Mouse (Mus musculus): ENCODE measurements around the gene Syce2. TPM values are rescaled to one million over a fixed set of nuclear protein-coding genes. Genes with fewer than 3 reads are reported as not detected.
A peak's percentile ranks its signal among the peaks of the same experiment; 100 is the strongest.

Syce2 gene
- total RNA-seq, 1 experiment: 42.3 TPM

DNA sequence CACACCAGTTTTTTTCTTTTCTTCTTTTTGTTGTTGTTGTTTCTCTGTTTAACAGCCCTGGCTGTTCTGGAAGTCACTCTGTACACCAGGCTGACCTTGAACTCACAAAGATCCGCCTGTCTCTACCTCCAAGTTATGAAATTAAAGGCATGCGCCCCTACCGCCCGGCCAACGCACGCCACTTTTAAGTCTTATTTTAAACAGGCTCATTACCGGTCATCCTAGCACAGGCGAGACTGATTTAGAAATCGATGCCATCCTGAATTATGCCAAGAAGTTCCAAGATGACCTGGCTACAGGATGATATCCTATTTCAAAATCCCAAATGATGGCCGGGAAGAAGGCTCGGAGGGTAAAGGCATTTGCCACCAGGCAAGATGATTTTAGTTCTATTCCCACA is 40.4 kb upstream of the Syce2 start, which contains the start of gene Gadd45gip1:
Gene Gadd45gip1, plus strand, starts transcription at position 33 of the 400 bp plus-strand sequence.
- peak within 1 kb of the TSS; percentile 82 for H3K9ac ChIP-seq (ENCODE audit: insufficient read depth, low read depth, low read length, poor library complexity, severe bottlenecking)
- in situ Hi-C loops (cut with MboI; ENCODE audit: low sequenced_read_pairs in 2 of 2, unreplicated experiment in 2 of 2): no loop called here
- H3K4me3 ChIP-seq (ENCODE audit: insufficient read depth in 1 of 2, low read depth in 1 of 2, low read length in 2 of 2, poor library complexity in 1 of 2, severe bottlenecking in 1 of 2): peak within 1 kb of the TSS; percentile 80
- peaks cover 23% of the 10 kb centered on the region for H3K36me3 ChIP-seq (ENCODE audit: control insufficient read depth, insufficient read depth, low read length, poor library complexity, severe bottlenecking)
- H3K27ac ChIP-seq (ENCODE audit: insufficient read depth, low read depth, low read length, poor library complexity, severe bottlenecking): peak within 1 kb of the TSS; percentile 91
- DNase-seq (ENCODE audit: low read depth, low spot score): peak; percentile 65
- no peak for TF ChIP-seq CHD2 (IDR thresholded peaks at IDR 0.05; ENCODE audit: low read depth, low read length)
- no peak; the same call in 1 of the 2 replicates for TF ChIP-seq HCFC1 (IDR thresholded peaks at IDR 0.05; ENCODE audit: borderline replicate concordance, insufficient read depth, low read length)
- no peak for TF ChIP-seq MAFK (IDR thresholded peaks at IDR 0.05; ENCODE audit: insufficient read depth, low read depth, low read length)
- no peak; the same call in 1 of the 2 replicates for TF ChIP-seq ZNF384 (IDR thresholded peaks at IDR 0.05; ENCODE audit: low read depth, low read length)
- TF ChIP-seq ZC3H11A (IDR thresholded peaks at IDR 0.05; ENCODE audit: borderline replicate concordance, low read depth, low read length): no peak
- 0 out of 4 replicates have a peak, but pooled peaks cover 0 to 3% of the 10 kb centered on the region in 2 experiments for H3K4me1 ChIP-seq (ENCODE audit: control insufficient read depth in 2 of 2, insufficient read depth in 2 of 2, low read length in 2 of 2, poor library complexity in 1 of 2)
- H3K9me3 ChIP-seq (ENCODE audit: control insufficient read depth, insufficient read depth, low read depth, low read length): no peaks in the 10 kb centered on the region

GRCm38 (mm10) chr8:84832034-84832717 is 39.7 kb upstream of the Syce2 start:
- TF ChIP-seq ZNF384 (IDR thresholded peaks at IDR 0.05; ENCODE audit: low read depth, low read length) (no peak), HCFC1 (IDR thresholded peaks at IDR 0.05; ENCODE audit: borderline replicate concordance, insufficient read depth, low read length) (peak; percentile 46; the same call in 1 of the 2 replicates)
- in situ Hi-C loops (cut with MboI; ENCODE audit: low sequenced_read_pairs in 2 of 2, unreplicated experiment in 2 of 2): no loop called here
- peak overlapping the region; percentile 80 for H3K4me3 ChIP-seq (ENCODE audit: insufficient read depth in 1 of 2, low read depth in 1 of 2, low read length in 2 of 2, poor library complexity in 1 of 2, severe bottlenecking in 1 of 2)
- DNase-seq (ENCODE audit: low read depth, low spot score): no peak
- peaks cover 28% of the 10 kb centered on the region for H3K36me3 ChIP-seq (ENCODE audit: control insufficient read depth, insufficient read depth, low read length, poor library complexity, severe bottlenecking)
- H3K9me3 ChIP-seq (ENCODE audit: control insufficient read depth, insufficient read depth, low read depth, low read length): no peaks in the 10 kb centered on the region
- H3K9ac ChIP-seq (ENCODE audit: insufficient read depth, low read depth, low read length, poor library complexity, severe bottlenecking): peak overlapping the region; percentile 82
- peaks cover 0 to 4% of the 10 kb centered on the region in 2 experiments; a peak in 1 of 4 replicates for H3K4me1 ChIP-seq (ENCODE audit: control insufficient read depth in 2 of 2, insufficient read depth in 2 of 2, low read length in 2 of 2, poor library complexity in 1 of 2)
- peak overlapping the region; percentile 91 for H3K27ac ChIP-seq (ENCODE audit: insufficient read depth, low read depth, low read length, poor library complexity, severe bottlenecking)

DNA sequence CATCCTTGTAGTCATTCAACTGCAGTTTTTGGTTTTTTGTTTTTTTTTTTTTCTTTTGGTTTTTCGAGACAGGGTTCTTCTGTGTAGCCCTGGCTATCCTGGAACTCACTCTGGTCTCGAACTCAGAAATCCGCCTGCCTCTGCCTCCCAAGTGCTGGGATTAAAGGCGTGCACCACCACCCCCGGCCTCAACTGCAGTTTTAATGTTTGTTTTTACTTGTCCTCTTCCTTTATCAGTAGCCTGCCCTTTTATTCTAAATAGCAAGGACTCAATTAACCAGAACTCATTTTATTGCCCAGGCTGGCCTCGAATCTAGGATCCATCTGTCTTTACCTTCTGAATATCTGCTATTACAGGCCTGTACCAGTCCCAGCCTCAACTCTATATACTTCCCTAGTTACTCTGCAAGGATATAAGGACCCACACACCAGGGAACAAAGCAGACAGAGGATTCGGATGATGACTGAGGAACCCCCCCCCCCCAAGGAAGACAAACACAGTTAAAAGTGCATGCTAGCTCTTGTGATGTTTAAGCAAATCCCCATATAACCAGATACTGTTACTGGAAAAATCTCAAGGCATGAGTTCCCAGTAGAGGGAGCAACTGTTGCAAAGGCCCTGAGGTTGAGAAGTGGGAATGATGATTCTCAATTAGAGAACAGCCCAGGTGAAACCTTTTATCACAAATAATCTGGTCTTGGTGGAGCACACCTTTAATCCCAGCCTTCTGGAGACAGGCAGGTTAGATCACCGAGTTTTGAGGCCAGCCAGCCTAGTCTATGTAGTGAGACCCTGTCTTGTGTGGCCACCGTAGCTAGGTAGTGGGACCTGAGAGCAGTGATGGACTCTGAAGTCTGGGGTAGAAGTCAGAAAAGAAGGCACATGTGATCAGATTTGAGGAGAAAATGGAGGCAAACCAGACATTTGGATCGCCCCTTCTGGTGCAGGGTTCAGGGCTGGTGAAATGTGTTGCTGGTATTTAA is 38.9 kb upstream of the Syce2 start:
- peaks cover 36% of the 10 kb centered on the region for H3K36me3 ChIP-seq (ENCODE audit: control insufficient read depth, insufficient read depth, low read length, poor library complexity, severe bottlenecking)
- TF ChIP-seq ZC3H11A (IDR thresholded peaks at IDR 0.05; ENCODE audit: borderline replicate concordance, low read depth, low read length) (no peak), HCFC1 (IDR thresholded peaks at IDR 0.05; ENCODE audit: borderline replicate concordance, insufficient read depth, low read length) (no peak), MAFK (IDR thresholded peaks at IDR 0.05; ENCODE audit: insufficient read depth, low read depth, low read length) (no peak), ZNF384 (IDR thresholded peaks at IDR 0.05; ENCODE audit: low read depth, low read length) (no peak), CHD2 (IDR thresholded peaks at IDR 0.05; ENCODE audit: low read depth, low read length) (no peak)
- H3K27ac ChIP-seq (ENCODE audit: insufficient read depth, low read depth, low read length, poor library complexity, severe bottlenecking): peak overlapping the region; percentile 91; the same call in 1 of the 2 replicates
- in situ Hi-C loops (cut with MboI; ENCODE audit: low sequenced_read_pairs in 2 of 2, unreplicated experiment in 2 of 2): no loop called here
- peaks cover 0 to 11% of the 10 kb centered on the region in 2 experiments; a peak in 2 of 4 replicates for H3K4me1 ChIP-seq (ENCODE audit: control insufficient read depth in 2 of 2, insufficient read depth in 2 of 2, low read length in 2 of 2, poor library complexity in 1 of 2)
- H3K9me3 ChIP-seq (ENCODE audit: control insufficient read depth, insufficient read depth, low read depth, low read length): no peaks in the 10 kb centered on the region
- H3K9ac ChIP-seq (ENCODE audit: insufficient read depth, low read depth, low read length, poor library complexity, severe bottlenecking): peak overlapping the region; percentile 82
- H3K4me3 ChIP-seq (ENCODE audit: insufficient read depth in 1 of 2, low read depth in 1 of 2, low read length in 2 of 2, poor library complexity in 1 of 2, severe bottlenecking in 1 of 2): peak overlapping the region; percentile 80
- DNase-seq (ENCODE audit: low read depth, low spot score): no peak

- TF ChIP-seq HCFC1 (IDR thresholded peaks at IDR 0.05; ENCODE audit: borderline replicate concordance, insufficient read depth, low read length) (no peak), CHD2 (IDR thresholded peaks at IDR 0.05; ENCODE audit: low read depth, low read length) (no peak), ZNF384 (IDR thresholded peaks at IDR 0.05; ENCODE audit: low read depth, low read length) (no peak), MAFK (IDR thresholded peaks at IDR 0.05; ENCODE audit: insufficient read depth, low read depth, low read length) (no peak), ZC3H11A (IDR thresholded peaks at IDR 0.05; ENCODE audit: borderline replicate concordance, low read depth, low read length) (no peak)
- H3K4me1 ChIP-seq (ENCODE audit: control insufficient read depth in 2 of 2, insufficient read depth in 2 of 2, low read length in 2 of 2, poor library complexity in 1 of 2): peaks cover 0 to 14% of the 10 kb centered on the region in 2 experiments; a peak in 2 of 4 replicates
- in situ Hi-C loops (cut with MboI; ENCODE audit: low sequenced_read_pairs in 2 of 2, unreplicated experiment in 2 of 2): no loop called here
- no peak for DNase-seq (ENCODE audit: low read depth, low spot score)
- H3K27ac ChIP-seq (ENCODE audit: insufficient read depth, low read depth, low read length, poor library complexity, severe bottlenecking): no peak overlapping the region
- H3K4me3 ChIP-seq (ENCODE audit: insufficient read depth in 1 of 2, low read depth in 1 of 2, low read length in 2 of 2, poor library complexity in 1 of 2, severe bottlenecking in 1 of 2): no peak overlapping the region
- H3K9me3 ChIP-seq (ENCODE audit: control insufficient read depth, insufficient read depth, low read depth, low read length): no peaks in the 10 kb centered on the region
- H3K9ac ChIP-seq (ENCODE audit: insufficient read depth, low read depth, low read length, poor library complexity, severe bottlenecking): peak overlapping the region; percentile 14; the same call in 1 of the 2 replicates
- peaks cover 43% of the 10 kb centered on the region for H3K36me3 ChIP-seq (ENCODE audit: control insufficient read depth, insufficient read depth, low read length, poor library complexity, severe bottlenecking)
Observed at GRCm38 (mm10) chr8:84834002-84834865, 37.7 kb upstream of the Syce2 start.

Measured in ES-E14 (cell line).